Mouse (Mus musculus): ENCODE data around the gene Fhod1.

The Fhod1 gene

DNA sequence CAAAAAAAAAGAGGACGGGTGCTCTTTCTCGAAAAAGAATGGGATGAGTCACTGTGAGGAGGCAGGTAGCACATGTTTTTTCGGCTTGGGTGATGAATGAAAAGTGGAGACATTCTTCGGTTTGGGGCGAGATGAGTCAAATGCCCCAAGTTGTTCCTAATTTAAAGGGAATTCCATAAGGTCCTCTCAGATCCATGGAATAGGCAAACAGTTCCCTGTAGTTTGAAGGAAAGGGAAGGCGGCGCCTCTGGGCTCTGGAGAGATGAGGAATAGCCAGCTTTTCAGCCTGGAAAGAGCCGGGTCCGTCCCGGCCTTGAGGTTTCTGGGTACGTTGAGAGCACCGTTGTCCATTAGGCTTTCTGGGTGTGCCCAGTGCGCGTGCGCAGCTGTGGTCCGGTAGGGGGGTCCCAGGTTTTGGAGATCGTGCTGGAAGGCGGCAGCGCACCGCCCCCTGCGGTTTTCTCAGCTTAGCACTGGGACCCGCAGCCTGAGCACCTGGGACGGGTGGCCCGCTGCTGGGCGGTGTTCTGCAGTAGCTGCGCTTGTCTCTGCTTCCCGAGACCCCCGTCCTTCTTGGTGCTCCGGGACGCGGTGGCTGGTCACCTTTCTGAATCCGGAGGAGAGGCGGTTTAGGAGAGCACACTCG, 820 bp upstream of the Fhod1 start, which contains the start of gene Slc9a5:
TSS of gene Slc9a5 (plus strand) at position 394 of the 646 bp plus-strand sequence.
- DNase-seq, result peak; percentile 67

DNA sequence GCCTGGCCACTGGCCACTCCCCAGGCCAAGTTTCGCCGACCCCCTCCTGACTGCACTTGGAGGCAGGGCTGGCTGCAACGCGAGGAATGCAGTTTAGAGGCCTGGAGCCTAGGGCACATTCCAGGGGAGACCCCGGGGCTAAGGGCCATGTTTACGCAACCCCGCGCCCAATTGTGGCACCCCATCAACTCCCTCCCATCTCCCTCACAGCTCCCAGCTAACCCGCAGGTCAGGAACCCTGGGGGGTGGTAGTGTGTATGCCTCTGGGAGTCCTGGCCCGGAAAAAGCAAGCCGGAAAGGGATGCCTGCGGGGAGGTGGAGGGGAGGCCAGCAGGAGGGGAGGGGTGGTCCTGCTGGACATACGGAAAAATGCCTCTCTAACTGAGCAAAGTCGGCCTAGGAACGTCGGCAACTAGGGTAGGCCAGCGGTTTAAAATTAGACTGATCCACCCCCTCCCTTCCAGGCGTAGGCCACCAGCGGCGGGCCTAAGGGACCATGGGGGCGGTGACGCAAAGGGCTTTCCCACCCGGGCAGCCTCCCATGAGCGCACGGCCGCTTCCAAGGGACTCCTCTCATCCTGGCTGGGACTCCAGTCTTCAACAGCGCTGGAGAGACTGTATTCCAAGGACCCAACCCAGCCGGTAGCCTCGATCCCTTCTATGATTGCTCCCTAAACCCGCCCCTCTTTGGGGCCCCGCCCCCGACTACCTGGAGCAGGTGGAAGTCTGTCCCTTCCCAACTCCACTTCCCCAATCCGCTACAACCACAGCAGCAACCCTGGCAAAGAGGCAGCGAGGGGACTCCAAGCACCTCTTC, 934 bp downstream of the Fhod1 start:
- DNase-seq, result peak; percentile 88

DNA sequence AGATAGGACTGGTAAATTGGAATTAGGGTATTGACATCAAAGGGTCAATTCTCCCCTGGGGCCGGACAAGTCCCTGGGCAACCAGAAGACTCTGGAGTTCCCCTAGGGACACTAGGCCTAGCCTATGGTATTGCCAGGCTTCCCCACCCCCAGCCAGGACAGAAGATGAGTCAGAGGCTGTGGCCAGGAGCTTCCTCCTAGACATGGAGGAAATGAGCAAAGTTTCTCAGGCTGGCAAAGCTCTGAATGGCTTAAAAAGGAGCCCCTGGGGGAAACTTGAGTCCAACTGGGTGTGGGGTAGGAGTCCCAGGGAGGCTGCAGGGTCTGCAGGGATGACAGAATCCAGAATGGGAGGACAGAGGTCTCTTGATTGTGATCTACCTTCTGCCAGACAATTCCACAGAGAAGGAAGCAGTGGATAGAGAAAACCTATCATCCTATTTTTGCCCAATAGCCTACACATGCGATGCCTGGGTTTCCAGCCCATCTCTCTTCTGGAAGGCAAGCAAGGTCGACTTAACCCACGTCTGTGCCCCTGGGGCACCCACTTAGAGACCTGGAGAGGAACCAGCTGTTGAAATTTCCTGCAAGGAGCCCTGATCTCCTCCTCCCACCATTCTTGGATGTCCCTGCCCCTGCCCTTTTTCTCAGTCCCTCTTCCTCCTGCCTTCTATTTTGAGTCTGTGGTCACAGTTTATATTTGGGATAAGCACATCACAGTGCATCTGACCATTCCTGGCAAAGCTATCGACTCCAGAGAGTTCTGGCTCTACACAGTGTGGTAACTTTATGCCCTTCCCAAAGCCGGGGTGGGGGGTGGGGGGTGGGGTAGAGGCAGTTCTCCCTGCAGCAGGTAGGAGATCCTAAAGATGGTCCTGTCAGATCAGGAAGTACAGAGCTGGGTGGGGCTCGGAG, 2.4 kb downstream of the Fhod1 start:
- peak; percentile 54 for DNase-seq

DNA sequence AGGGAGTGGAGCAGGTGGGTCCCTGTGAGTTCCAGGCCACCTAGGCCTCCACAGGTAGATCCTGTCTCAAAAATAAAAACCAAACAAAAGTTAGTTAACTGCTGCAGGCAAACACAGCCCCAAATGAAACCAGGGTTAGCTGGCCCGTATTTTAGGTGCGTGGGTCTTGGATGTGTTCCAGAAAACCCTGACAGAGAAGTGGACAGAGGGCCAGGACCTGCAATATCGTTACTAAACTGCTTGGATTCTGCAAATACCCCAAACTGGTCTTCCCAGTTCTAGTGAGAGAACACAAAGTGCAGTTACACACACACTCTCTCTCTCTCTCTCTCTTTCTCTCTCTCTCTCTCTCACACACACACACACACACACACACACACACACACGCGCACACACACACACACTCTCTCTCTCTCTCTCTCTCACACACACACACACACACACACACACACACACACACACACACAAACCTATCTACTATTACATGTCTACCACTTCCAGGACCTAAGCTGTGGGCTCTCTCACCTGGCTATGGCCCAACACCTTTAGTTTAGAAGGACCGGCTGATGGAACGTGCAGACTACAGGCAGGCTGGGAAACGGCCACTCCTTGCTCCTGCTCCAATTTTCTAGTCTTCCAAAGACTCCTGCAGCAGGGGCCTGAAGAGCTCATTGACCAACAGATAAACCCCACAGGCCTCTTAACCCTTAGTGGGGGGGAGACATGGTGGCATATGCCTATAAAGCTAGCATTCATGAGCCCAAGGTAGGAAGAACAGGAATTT, 3.8 kb downstream of the Fhod1 start:
- DNase-seq, result no peak

DNA sequence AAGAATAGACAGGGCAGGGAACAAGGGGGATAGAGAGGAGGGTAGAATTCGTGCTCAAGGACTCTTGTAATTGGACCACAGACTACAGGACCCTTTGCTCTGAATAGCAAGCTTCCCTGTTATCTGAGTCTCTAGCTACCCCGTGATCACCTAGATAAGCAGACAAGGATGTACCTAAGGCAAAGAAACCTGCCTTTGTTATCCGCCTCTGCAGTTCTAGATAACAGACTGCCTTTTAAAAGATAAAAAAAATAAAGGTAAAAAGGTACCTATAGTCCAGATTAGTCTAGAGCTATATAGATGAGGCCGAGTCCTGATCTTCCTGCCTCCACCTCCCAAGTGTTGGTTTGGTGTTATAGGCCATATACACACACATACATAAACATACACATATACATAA, 5.0 kb downstream of the Fhod1 start:
- no peak for DNase-seq

DNA sequence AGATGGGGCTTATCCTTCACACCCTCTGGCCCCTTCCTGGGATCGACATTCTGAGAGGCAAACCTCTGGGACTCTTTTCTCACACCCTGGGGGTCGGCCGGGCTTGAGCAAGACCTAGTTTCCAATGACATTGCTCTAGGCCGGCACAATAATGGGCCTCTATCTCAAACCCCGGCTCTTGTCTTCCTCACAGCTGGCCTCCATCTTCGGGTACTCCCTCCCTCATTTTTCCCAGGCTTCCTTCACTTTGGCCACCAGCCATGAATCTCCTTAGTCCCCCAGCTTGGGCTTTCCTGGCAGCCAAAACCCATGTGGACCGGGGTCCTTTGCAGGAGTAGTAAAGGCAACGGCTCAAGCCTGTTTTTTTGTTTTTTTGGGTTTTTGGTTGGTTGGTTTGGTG, 6.4 kb downstream of the Fhod1 start:
- DNase-seq, result peak; percentile 46

DNA sequence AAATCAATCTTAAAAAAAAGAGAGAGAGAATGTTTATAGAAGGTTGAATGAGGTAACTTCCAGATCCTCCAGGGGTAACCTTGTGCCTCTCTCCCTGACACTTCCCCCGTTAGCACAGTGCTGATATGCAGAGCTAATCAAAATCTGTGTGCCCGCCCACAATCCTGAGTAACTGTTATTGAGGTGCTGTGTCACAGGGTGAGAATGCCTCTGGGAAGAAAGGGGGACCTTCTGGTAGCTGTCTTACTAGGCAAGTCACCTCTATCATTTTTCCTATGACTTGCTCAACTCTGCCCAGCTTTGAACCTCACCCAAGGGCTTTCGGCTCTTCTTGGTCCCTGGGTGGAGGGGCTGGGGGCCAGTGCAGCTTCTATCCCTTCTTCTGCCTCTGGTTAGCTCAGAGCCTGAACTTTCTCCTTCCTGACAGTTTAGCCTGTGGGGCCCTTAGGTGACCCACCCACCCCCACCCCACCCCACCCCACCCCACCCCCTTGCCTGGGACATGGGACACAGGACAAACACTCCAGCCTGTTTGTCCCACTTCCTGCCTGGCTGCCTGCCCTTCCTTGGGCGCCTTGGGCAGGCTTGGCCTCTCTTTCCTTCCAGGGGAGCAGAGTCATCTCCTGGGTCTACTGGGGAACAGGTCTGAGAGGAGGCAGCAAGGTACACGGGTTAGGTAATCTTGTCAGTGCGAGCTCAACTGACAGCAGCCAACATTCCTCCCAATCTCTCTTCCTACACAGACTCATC, 7.7 kb downstream of the Fhod1 start:
- DNase-seq, result no peak

DNA sequence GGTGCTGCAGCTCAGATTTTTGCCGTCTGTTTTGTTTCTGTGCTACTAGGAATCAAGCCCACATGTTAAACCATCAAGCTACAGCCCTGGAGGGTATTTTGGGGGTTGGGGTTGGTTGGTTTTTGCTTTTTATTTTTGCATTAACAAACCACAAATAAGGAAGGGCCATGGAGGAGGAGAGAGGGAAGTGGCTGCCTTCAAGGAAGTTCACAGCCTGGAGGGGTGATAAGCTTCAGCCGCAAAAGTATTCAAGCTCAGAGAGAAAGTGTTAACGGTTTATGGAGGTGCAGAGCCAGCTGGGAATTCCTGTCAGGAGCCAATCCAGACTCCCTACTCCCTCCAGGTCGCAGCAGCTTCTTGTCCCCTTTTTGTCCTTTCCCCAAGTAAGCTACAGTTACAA, 8.8 kb downstream of the Fhod1 start:
- no peak for DNase-seq

DNA sequence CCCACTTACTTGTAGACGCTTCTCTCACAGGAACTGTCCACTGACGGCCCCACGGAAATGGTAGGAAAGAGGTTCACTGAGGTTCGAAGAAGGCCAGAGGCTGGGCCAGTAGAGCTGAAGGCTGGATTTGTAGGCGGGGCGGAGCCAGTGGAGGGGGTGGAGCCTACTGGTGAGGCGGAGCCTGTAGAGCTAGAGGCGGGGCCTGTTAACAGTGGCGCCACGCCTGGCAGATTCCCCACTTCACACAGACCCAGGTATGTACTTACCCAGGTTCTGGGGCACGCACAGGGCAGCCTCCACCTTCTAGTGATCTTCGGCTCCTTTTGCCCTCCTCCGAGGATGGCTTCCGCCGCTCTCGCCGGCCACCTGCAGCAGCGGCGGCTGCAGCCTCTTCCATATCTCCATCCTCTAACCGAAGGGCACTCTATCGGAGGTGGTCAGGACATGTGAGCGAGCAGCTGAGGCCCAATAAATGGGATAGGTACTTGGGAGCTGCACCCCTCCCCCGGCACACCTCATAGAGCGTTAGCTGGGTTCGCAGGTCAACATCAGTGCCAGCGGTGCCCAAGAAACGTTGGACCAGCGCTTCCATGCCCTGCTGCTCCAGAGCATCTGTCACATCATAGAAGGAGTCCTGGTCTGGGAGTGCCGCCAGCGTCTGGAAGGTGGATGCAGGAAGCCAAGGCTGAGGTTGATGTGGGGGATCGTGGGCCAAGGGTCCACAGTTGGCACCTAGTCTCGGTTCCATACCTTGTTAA, 11.2 kb downstream of the Fhod1 start:
- no peak for DNase-seq

DNA sequence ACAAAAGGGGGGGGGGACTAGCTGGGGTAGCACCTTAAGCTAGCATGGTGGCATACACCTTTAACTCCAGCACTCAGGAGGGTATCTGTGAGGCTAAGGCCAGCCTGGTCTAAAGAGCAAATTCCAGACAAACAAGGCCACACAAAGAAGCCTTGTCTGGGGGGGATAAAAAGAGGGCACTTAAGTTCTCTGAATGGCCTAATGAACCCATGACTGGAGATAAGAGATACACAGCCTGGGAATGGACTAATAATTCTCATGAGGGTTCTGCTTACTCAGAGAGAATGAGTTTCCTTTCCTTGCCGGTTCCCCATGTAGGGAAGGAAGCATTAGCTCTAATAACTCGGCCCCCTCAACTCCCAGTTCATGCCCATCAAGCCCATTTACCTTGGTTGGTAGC, 15.2 kb downstream of the Fhod1 start:
- DNase-seq, result no peak

DNA sequence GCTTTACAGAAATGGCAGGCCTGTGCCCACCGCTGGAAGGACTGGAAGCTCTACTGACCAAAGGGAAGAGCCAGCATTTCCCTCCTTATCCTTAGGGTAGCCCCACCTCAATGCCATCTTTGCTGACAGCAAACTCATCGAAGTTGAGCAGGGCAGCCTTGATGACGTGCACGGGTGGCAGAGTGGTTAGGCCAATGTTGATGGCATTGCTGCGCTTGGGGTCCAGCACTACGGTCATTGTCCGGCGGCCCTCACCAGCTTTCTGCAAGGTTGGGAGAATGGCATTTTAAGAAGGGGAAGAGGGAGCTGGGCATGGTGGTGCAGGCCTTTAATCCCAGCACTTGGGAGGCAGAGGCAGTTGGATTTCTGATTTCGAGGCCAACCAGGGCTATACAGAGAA, 15.8 kb downstream of the Fhod1 start:
- DNase-seq, result no peak

DNA sequence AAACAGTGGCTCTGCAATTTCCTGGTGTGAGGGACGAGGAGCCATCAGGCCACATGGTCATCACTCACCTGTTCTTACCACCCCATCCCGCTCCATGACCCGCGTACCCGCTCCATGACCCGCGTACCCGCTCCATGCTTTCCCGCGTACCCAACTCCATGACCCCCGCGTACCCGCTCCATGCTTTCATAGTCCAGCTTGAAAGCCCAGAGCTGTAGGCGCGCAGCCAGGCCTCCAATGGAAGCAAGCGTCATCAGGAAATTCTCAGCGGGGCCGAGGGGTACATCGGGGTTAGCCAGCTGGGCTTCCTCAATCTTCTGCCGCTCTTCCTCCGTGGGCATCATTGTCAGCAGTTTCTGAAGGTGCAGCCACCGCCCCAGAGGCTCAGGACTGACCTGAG, 16.3 kb downstream of the Fhod1 start:
- DNase-seq, result no peak

DNA sequence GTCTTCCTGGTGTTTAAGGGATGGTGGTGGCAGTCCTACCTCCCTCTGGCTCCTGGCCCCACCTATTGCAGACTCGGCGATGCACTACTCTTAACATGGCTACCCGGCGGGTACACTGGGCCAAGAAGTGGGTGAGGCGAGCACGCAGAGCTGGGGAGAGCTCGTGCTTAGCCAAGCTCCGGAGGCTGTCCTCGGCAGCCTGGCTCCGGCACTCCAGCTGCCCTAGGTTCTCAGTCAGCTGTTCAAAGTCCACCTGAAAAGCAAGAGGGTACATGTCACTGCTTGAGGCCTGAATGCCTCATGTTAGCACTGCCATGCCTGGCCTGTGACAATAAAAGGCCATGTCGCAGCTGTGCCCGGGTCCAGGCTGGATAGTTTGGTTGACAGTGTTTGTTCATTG, 17.4 kb downstream of the Fhod1 start:
- DNase-seq, result no peak

DNA sequence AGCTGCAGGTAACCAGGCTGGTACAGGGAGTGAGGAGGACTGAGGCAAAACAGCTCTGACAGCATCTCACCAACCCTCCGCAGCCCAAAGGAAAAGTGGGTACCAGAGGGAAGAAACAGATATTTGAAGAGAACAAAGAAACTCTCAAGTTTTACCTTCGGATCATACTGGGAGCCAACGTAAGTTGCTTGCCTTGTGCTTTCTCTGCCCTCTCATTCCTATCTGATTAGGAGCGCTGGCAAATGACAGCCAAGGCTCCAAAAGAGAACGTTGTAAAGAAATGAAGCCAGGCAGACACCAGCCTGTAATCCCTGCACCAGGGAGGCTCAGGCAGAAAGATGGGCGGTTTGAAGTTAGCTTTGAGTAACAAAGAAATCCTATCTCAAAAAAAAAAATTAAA, 20.8 kb downstream of the Fhod1 start:
- DNase-seq, result no peak

DNA sequence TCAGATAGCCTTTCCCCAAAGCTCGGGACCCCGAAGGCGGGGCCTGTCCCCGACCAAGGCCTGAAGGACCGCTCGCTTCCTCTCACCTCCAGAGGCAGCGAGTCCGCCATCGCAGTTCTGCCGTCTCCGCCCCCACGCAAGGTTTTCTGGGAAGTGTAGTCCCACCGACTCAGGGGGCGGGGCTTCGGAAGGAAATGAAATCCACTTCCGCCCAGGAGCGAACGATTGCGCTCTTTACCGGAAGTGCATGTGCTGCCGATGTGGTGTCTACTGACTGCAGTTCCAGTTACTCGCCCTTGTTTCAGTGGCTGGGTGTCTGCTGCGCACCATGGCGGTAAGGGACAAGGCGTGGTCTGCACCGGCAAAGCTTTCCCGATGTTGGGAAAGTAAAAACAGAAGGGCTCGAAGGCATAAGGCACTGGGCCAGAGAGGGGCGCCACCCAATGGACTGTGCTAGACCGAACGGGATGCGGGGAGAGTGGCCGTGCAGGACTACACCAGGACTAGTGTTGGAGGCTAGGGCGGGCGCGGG, 21.5 kb downstream of the Fhod1 start, which contains the start of the genes Lrrc29 and Tmem208:
TSS of gene Lrrc29 (minus strand) at position 138 of the 532 bp plus-strand sequence.
TSS of gene Tmem208 (plus strand) at position 214 of the 532 bp plus-strand sequence.
- peak; percentile 98 for DNase-seq

DNA sequence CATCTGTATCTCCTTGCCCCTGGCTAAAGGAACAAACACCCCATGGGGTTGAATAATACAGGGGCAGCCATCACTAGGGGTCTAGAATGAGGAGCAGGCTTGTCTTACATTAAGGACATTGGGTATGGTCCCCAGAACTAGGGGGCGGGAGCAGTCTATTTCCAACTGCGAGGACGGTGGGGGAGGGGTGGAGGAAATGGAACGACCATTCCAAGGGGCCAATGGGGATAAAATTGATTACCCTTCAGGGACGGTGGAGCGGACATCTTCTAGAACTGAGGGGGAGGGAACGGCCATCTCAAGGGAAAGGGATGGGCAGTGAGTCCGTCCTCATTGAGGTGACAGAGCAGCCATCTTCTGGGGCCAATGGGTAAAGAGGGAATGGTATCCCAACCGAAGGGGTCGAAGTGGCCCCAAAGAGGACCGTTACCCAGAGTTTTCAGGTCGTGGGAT, 22.1 kb downstream of the Fhod1 start:
- no peak for DNase-seq

DNA sequence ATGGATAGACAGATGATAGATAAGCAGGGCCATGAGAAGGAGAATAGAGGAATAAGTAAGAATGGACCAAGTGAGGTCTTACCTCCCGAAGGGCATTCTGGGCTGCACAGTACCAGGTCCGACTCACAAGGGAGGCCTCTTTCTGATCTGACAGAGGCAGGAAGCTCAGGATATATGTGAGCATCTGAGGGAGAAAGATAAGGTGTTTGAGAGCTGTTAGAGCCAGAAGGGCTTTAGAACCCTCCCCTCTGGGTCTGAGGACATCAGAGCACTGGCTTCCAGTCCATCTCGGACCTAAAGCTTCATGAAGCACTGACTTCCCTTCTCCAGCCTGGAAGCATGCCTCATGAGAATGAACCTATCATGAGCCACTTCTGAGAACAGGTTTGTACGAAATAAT, 24.6 kb downstream of the Fhod1 start:
- no peak for DNase-seq

DNA sequence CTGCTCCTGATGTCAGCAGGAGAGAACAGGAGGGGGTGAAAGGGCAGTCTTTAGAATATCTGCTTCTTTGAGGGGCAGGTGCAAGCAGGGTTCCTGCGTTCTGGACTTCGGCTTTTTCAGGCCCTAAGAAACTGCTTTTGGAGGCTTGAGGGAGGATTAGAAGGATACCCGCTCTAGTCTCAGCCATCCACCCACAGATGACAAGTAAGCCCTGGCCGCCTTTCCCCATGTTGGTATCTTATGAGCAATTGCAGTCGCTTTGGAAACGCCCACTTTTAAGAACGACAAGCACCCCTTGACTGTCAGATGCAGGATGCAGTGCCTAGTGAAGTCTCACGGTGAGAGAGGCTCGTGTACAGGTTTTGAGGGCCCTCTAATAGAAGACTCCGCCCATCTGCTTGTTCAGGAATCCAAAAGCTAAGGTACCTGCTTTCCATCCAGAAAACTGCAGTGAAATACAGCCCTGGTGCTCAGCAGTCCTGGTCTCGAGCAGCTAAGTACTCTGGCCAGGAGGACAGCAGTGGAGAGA, 29.0 kb downstream of the Fhod1 start:
- no peak for DNase-seq

DNA sequence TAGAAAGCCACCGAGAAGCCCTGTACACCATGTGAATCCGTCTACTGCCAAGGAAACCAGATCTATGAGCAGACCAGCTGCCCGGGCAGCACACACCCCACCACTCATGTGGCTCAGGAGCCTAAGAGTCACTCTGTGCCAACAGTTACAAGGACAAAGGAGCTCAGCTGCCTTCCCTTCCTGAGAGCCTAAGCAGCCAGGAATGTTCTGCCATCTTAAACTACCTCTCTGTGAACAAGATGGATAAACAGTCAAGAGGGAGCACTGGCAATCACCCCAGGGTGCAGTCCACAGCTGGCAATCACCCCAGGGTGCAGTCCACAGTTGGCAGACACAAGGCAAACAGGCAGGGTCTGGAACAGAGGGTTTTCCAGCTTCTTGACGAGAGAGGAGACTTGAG, 29.8 kb downstream of the Fhod1 start:
- no peak for DNase-seq

DNA sequence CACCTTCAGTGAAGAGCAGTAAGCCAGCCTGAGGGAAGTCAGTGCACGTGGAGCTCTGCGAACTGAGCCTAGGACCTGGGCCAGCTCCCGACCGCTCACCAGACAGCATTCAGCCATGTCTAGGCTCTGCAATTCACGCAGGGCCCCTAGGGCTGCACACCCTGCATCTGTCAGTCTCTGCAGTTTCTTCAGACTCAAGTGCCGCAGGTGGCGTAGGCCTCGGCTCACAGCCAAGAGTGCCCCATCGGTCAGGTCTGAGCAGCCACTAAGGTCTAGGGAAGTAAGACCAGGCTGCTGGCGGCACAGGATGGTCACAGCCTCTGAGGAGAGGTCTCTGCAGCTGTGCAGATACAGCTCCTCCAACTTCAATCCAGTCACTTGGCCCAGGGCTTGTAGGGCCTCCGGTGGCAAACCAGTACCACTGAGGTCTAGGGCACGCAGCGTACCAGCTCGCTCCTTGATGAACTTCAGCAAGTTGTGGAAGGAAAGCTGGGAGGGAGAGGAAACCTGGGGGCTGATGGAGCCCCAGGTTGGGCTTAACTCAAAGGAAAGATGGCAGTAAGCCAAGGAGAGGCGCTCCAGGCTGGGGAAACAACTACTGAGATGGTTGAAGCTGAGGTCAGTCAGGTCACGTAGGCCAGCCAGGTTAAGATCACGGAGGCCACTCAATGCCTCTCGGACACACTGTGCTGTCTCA, 32.5 kb downstream of the Fhod1 start:
- no peak for DNase-seq
